Mouse (Mus musculus): ENCODE results near the gene Nxph4.

The Nxph4 gene

DNA sequence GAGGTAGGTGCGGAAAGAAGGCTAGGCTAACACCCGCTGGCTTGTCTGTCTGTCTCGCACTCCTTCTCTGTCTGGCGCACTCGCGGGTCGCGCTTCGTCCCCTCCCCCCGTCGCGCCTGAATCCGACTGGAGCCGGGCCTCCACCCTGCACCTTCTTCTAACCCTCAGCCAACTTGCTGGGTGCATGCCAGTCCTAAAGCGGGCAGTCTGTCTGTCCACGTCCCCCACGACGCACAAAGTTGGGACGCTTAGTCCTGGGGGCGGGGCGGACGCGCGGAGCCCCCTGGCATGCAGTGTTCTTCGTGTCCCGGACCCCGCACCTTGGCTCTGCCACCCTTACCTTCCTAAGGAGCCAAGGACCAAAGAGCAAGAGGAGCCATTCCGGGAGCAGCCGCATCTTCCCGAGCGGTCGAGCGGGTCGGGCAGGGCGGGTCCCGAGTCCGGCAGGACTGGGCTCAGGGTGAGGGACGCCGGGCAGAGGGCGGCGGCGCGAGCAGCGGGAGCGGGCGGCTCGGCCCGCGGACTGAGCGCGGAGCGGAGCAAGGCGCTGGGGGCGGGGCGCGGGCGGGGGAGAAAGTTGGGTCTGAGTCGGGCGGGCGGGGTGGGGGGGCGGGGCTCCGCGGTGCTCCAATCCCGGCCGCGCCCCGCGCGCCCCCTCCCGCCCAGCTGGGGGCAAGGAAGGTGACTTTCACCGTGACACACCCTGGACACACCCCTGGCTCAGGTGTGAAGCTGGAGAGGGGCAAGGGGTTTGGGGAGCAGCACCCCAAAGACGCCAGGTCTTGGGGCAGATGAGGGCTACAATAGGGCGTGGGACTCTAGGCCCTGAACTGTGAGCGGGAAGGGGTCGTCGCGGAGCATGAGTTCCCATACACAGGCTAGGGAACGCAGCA is at the start of gene Nxph4:
Gene Nxph4 (minus strand): TSS at position 524 of the 893 bp plus-strand sequence.
- DNase-seq: peak; percentile 42

GRCm38 (mm10) chr10:127583649-127584048 is 49.3 kb upstream of the Nxph4 start:
- DNase-seq: no peak

- no peak for DNase-seq
These were observed 46.9 kb upstream of the Nxph4 start for GRCm38 (mm10) chr10:127581291-127581690.

GRCm38 (mm10) chr10:127577982-127578381 is 43.6 kb upstream of the Nxph4 start:
- DNase-seq: no peak

DNA sequence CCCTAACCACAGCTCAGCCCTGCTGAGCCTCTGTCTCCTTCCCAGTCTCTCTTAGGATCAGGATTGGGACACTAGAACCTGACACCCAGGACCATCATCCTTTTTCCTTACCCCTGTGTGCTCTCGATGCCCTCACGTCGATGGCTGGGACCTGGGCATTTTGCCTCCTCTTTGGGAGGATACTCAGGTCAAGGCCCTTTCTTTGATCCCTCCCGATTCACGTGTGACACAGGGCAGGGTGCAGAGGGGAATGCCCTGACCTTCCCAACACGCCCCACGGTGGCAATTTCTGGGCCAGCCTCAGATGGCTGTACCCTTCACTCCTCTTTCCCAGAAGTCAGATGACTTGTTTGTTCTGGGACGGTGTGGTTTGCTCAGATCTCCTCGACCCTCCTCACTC is 42.8 kb upstream of the Nxph4 start:
- DNase-seq: no peak

DNA sequence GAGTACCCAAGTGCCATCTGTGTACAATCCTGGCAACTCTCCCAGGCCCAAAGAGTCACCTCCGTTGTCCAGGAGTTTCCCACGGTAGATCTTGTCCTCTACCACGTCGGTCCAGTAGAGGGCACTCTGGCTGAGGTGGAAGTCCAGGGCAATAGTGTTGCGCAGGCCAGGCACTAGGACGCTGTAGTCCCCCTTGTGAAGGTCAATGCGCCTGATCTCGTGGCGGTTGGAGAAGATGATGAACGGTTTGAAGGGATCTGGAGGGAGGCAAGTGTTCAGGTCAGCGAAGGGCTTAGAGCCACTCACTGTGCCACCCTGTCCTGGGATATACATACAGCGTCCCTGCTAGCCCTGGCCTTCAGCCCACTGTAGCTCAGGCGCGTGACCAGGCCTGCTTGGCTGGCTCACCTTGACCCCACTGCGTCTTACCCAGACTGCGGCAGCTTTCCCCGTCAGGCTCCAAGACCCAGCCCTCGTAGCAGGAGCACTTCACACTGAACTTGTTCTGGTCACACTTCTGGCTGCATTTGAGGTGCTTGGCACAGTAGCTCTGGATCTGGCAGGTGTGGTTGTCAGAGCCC is 42.1 kb upstream of the Nxph4 start:
- peak; percentile 72 for DNase-seq

- DNase-seq: no peak
These were observed 41.4 kb upstream of the Nxph4 start for GRCm38 (mm10) chr10:127575741-127576140.

GRCm38 (mm10) chr10:127572281-127572680 is 37.9 kb upstream of the Nxph4 start:
- no peak for DNase-seq

- DNase-seq: peak; percentile 17
These were observed 36.7 kb upstream of the Nxph4 start for GRCm38 (mm10) chr10:127570937-127571641.

GRCm38 (mm10) chr10:127570384-127570783 is 36.0 kb upstream of the Nxph4 start:
- DNase-seq: no peak

DNA sequence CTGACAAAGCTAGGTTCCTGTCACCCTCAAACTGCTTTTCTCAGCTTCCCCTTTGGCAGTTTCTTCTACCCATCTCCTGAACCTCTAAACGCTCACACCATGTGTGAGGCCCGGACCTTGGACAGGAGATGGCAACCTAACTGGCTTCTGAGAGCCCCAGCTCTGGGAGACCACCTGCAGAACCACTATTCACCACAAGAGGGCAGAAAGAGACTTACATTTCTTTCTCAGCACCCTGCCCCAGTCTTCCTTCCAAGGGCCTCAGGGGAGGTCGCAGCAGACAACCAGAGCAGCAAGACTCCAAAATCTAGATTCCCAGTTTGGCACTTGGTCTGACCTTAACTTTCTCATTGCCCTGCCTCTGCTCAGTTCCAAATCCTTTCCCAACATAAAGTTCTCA is 35.1 kb upstream of the Nxph4 start:
- DNase-seq: peak; percentile 74

GRCm38 (mm10) chr10:127566553-127567326 is 32.4 kb upstream of the Nxph4 start:
- no peak for DNase-seq

DNA sequence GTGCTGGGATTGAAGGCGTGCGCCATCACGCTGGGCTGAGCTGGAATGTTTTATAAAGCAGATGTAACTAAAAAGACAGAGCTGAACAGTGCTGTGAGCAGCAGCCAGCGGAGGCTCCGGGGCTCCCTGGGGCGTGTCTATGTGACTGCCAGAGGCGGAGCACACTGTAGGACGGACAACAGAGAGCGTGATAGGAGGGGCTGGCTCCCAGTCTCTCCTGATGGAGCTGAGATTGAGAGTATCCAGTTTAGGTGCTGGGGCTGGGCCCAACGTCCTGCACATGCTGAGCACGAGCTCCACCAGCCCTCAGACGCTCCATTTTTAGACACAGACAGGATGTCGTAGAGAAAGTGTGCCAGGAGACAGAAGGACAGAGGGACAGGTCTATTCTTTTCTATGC is 29.9 kb upstream of the Nxph4 start:
- no peak for DNase-seq

DNA sequence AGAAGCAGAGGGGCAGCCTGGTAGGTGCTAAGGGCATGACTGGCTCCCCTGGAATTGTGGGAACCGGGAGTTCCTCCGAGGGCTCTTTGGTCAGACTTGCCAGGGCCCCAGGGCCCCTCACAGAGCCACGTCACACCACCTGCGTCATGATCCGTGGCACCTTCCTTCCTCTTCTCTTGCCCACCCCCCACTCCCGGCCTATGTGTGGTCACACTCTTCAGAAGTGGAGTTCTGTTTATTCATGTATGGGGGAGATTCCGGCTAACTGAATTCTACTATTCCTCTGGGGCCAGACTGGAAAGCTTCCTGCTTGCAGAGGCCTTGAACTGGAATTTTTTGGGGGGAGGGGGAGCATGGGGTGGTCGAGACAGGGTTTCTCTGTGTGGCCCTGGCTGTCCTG is 29.5 kb upstream of the Nxph4 start:
- no peak for DNase-seq

GRCm38 (mm10) chr10:127561145-127561544 is 26.8 kb upstream of the Nxph4 start:
- DNase-seq: no peak

GRCm38 (mm10) chr10:127557397-127557796 is 23.0 kb upstream of the Nxph4 start:
- DNase-seq: no peak

DNA sequence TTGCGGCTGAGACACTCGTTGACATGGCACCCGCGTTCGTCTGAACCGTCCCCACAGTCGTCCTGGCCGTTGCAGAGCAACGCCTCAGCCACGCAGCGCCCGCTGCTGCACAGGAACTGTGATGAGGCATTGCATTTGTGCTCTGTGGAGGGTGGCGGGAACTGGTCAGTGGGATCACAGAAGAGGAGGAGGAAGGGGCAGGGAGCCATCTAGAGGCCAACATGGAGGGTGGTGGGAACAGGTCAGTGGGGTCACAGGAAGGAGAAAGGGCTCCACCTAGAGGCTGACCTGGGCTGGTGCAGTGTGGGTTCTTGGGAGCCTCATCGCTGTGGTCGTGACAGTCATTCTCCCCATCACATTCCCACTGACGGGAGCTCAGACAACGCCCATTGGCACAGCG is 21.3 kb upstream of the Nxph4 start:
- DNase-seq: no peak

DNA sequence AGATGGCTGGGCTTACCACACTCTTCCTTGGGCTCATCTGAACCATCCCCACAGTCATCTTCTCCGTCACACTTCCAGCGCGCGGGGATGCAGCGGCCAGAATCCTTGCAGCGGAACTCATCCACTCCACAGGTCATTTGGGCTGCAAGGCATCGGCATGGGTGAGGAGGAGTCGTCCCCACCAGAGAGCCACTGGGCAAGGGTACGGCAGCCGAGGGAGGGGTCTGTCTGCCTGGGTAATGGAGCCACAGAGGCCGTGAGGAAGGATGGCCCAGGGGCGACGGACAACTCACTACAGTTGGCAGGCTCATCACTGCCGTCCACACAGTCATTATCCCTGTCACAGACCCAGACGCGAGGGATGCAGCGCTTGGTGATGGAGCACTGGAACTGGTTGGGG is 15.5 kb upstream of the Nxph4 start:
- no peak for DNase-seq

GRCm38 (mm10) chr10:127548236-127548635 is 13.9 kb upstream of the Nxph4 start:
- no peak for DNase-seq

DNA sequence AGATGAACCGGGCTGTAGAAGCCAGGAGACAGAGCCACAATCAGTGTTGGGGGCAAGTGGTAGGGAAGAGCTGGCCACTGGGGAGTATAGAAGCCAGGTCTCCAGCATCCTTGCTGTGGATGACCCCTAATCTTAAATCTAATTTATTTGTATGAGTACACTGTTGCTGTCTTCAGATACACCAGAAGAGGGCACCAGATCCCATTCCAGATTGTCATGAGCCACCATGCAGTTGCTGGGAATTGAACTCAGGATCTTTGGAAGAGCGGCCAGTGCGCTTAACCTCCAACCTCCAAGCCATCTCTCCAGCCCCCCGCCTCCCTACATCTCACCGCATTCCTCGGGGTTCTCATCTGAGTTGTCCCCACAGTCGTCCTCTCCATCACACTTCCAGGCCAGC is 12.1 kb upstream of the Nxph4 start:
- DNase-seq: no peak

- DNase-seq: no peak
These were observed 10.0 kb upstream of the Nxph4 start for GRCm38 (mm10) chr10:127544375-127544774.

DNA sequence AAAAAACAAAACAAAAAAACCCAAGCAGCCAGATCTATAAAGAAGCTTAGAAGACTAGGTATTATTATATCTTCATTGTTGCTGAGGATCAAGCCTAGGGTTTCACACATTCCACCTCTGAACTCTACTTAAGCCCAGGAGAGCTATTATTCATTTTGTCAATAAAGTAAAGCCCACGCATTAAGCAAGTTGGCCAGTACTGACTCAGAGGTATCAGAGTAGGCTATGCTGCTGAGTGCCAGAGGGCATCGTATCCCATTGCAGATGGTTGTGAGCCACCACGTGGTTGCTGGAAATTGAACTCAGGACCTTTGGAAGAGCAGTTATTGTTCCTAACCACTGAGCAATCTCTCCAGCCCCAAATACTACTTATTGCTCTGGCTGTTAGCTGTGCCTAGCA is 9.6 kb upstream of the Nxph4 start:
- no peak for DNase-seq

GRCm38 (mm10) chr10:127542720-127543119 is 8.4 kb upstream of the Nxph4 start:
- DNase-seq: no peak
